Comparison of ENCODE assay signal across 23 mouse cellular contexts in genomic region chr3:80607809-80608208, GRCm38 (mm10).
DNase-seq lines count a peak whose midpoint lies in the region; ATAC-seq and TF ChIP-seq lines count a peak whose summit lies in the region.
"Had no signal": no experiment of that assay in that cellular context is flagged by ENCODE, and none has a peak within 500 bp of the region (broad histone marks: within the 10 kb centered on the region; RNA-seq: fewer than 3 reads in every experiment).

No protein-coding gene starts in this region.

- no peak overlapping the region for H3K4me2 ChIP-seq in embryonic facial prominence, embryonic 11.5 days (ENCODE audit: low read depth, low read length)
- H3K4me2 ChIP-seq in forebrain, embryonic 14.5 days (ENCODE audit: low read length): no peak overlapping the region
- H3K4me2 ChIP-seq: heart, embryonic 12.5 days; hindbrain, embryonic 14.5 days; liver, embryonic 11.5 days; neural tube, embryonic 13.5 days; stomach, embryonic 15.5 days had no signal

- H3K4me1 ChIP-seq in embryonic facial prominence, embryonic 11.5 days (ENCODE audit: control insufficient read depth, insufficient read depth, low read length): no peaks in the 10 kb centered on the region
- no peaks in the 10 kb centered on the region for H3K4me1 ChIP-seq in embryonic facial prominence, embryonic 10.5 days
- H3K4me1 ChIP-seq in forebrain, embryonic 14.5 days (ENCODE audit: control insufficient read depth, insufficient read depth, low read length): peaks cover 2% of the 10 kb centered on the region; the same call in 1 of the 2 replicates
- H3K4me1 ChIP-seq: heart, embryonic 12.5 days; neural tube, embryonic 13.5 days; stomach, embryonic 15.5 days had no signal

- no peak for TF ChIP-seq CTCF in layer of hippocampus, adult 2 months (conservative IDR thresholded peaks at IDR 0.05)

- H3K27me3 ChIP-seq in embryonic facial prominence, embryonic 11.5 days (ENCODE audit: control insufficient read depth, insufficient read depth, low read length): no peaks in the 10 kb centered on the region
- no peaks in the 10 kb centered on the region for H3K27me3 ChIP-seq in embryonic facial prominence, embryonic 10.5 days (replicated peaks; ENCODE audit: low read depth, poor library complexity, severe bottlenecking)
- H3K27me3 ChIP-seq in forebrain, embryonic 14.5 days (replicated peaks; ENCODE audit: control insufficient read depth, insufficient read depth, low read length): no peaks in the 10 kb centered on the region
- H3K27me3 ChIP-seq: heart, embryonic 12.5 days; neural tube, embryonic 13.5 days; stomach, embryonic 15.5 days had no signal

- no peak overlapping the region for H3K4me3 ChIP-seq in embryonic facial prominence, embryonic 11.5 days (ENCODE audit: low read depth, low read length)
- H3K4me3 ChIP-seq in embryonic facial prominence, embryonic 10.5 days: no peak overlapping the region
- no peak overlapping the region for H3K4me3 ChIP-seq in layer of hippocampus, adult 2 months
- no peak overlapping the region for H3K4me3 ChIP-seq in forebrain, embryonic 14.5 days (ENCODE audit: low read depth, low read length)
- H3K4me3 ChIP-seq: heart, embryonic 12.5 days; neural tube, embryonic 13.5 days; stomach, embryonic 15.5 days had no signal

- H3K36me3 ChIP-seq in embryonic facial prominence, embryonic 11.5 days (replicated peaks; ENCODE audit: control insufficient read depth, insufficient read depth, low read depth, low read length): no peaks in the 10 kb centered on the region
- H3K36me3 ChIP-seq in embryonic facial prominence, embryonic 10.5 days (replicated peaks): no peaks in the 10 kb centered on the region
- no peaks in the 10 kb centered on the region for H3K36me3 ChIP-seq in forebrain, embryonic 14.5 days (ENCODE audit: control insufficient read depth, insufficient read depth, low read length)
- H3K36me3 ChIP-seq: G1E; heart, embryonic 12.5 days; neural tube, embryonic 13.5 days; stomach, embryonic 15.5 days had no signal

- peak; percentile 4 for DNase-seq in embryonic facial prominence, embryonic 11.5 days (ENCODE audit: low spot score)
- no peak for DNase-seq in embryonic facial prominence, embryonic 10.5 days (ENCODE audit: low spot score)
- peak in 1 of 2 experiments; percentile 41 for DNase-seq in layer of hippocampus, adult 2 months (ENCODE audit: low spot score in 2 of 2)
- DNase-seq in layer of hippocampus, postnatal 25 days (ENCODE audit: extremely low spot score in 1 of 2, low spot score in 1 of 2): no peak
- DNase-seq in Muller cell, postnatal 12 days (ENCODE audit: inconsistent ontology term): peak; percentile 67
- peak; percentile 70 for DNase-seq in forebrain, embryonic 14.5 days (ENCODE audit: low spot score)
- no peak for DNase-seq in spleen, postnatal 10 days (ENCODE audit: low spot score in 2 of 2)
- DNase-seq in thymus, adult 18-20 months: no peak
- DNase-seq: cerebellum, adult 8-10 months; gastrocnemius, postnatal 10 days; heart, adult 11 months; heart, postnatal 14 days; lung, adult 18-20 months; lung, postnatal 36 days; right cerebral cortex, postnatal 14 days; thymus, adult 2 months had no signal

- ATAC-seq in embryonic facial prominence, embryonic 11.5 days (replicated peaks; ENCODE audit: insufficient number of reproducible peaks, low FRiP score, low TSS enrichment, low read depth): no peak
- ATAC-seq in forebrain, embryonic 14.5 days: peak; percentile 85; the same call in 1 of the 2 replicates
- ATAC-seq: intestine, postnatal 0 days had no signal

- H3K9ac ChIP-seq in embryonic facial prominence, embryonic 11.5 days (replicated peaks; ENCODE audit: low read length): no peak overlapping the region
- H3K9ac ChIP-seq in forebrain, embryonic 14.5 days (ENCODE audit: low read length): no peak overlapping the region
- H3K9ac ChIP-seq: heart, embryonic 12.5 days; hindbrain, embryonic 14.5 days; neural tube, embryonic 13.5 days; stomach, embryonic 15.5 days had no signal

- WGBS in embryonic facial prominence, embryonic 11.5 days: 45% methylated on average over 2 of the region's 2 CpGs
- 48% methylated on average over 2 of the region's 2 CpGs for WGBS in embryonic facial prominence, embryonic 10.5 days
- WGBS in forebrain, embryonic 14.5 days: 2% methylated on average over 2 of the region's 2 CpGs

- no peaks in the 10 kb centered on the region for H3K9me3 ChIP-seq in embryonic facial prominence, embryonic 11.5 days (replicated peaks; ENCODE audit: control insufficient read depth, low read length)
- H3K9me3 ChIP-seq in embryonic facial prominence, embryonic 10.5 days: no peaks in the 10 kb centered on the region
- H3K9me3 ChIP-seq in forebrain, embryonic 14.5 days (replicated peaks; ENCODE audit: control insufficient read depth, low read length): no peaks in the 10 kb centered on the region
- H3K9me3 ChIP-seq: G1E; heart, embryonic 12.5 days; neural tube, embryonic 13.5 days; stomach, embryonic 15.5 days had no signal

- no peak overlapping the region for H3K27ac ChIP-seq in embryonic facial prominence, embryonic 11.5 days (replicated peaks; ENCODE audit: low read depth, low read length)
- no peak overlapping the region for H3K27ac ChIP-seq in embryonic facial prominence, embryonic 10.5 days (replicated peaks)
- H3K27ac ChIP-seq in layer of hippocampus, adult 2 months: peak overlapping the region; percentile 88
- no peak overlapping the region for H3K27ac ChIP-seq in forebrain, embryonic 14.5 days (ENCODE audit: low read depth, low read length)
- H3K27ac ChIP-seq: hindbrain, embryonic 14.5 days; neural tube, embryonic 13.5 days; stomach, embryonic 15.5 days had no signal

Comparison
In these comparisons a context has a peak if more than half of its experiments do, and no peak if none do; other contexts are left out.
1. DNase-seq: peak in embryonic facial prominence, embryonic 11.5 days (single experiment), Muller cell, postnatal 12 days (single experiment) and forebrain, embryonic 14.5 days (single experiment); none in embryonic facial prominence, embryonic 10.5 days (single experiment), layer of hippocampus, postnatal 25 days (0 of 2), spleen, postnatal 10 days (0 of 2) and thymus, adult 18-20 months (0 of 2).